Mouse (Mus musculus): ENCODE results near the gene Nxph1. TPM values are rescaled to one million over a fixed set of nuclear protein-coding genes. Genes with fewer than 3 reads are reported as not detected.

The Nxph1 gene
- polyA plus RNA-seq, 1 experiment from 2014 or later, result 82.6 TPM

Other genes with a start within 250 kb of the Nxph1 start
- 59.0 and 62.6 TPM in 2 replicates for gene Ica1, start 169.9 kb upstream of the Nxph1 start, polyA plus RNA-seq (2014; fragmentation: Nextera tagmentation; extraction: Ambion mirVana)